Mouse (Mus musculus): ENCODE data around the gene Fignl1.

DNA sequence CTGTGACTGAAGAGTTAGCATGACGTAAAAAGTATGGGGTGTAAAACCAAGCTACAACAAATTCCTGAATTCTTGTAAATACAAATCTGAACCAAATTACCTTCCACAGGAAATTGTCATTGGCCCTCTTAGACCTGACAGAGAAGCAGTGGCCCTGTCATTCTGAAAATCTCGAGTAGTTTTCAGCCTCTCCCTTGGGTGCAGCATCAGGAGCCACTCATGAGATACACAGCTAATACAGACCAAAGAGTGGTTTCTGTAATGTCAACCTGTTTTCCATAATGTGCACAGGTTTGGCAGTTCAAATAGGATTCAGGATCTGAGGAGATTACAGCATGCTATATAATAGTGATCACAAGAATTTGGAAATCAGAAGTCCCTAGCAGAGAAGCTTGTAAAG is 71.2 kb downstream of the Fignl1 start:
- no peak for TF ChIP-seq EP300 (IDR thresholded peaks at IDR 0.05; ENCODE audit: low read depth)
- no peak for TF ChIP-seq CTCF (IDR thresholded peaks at IDR 0.05; ENCODE audit: low read depth)

Measured in heart, postnatal 0 days (tissue).